ENCODE assay signal across 12 mouse cellular contexts in the genomic region with DNA sequence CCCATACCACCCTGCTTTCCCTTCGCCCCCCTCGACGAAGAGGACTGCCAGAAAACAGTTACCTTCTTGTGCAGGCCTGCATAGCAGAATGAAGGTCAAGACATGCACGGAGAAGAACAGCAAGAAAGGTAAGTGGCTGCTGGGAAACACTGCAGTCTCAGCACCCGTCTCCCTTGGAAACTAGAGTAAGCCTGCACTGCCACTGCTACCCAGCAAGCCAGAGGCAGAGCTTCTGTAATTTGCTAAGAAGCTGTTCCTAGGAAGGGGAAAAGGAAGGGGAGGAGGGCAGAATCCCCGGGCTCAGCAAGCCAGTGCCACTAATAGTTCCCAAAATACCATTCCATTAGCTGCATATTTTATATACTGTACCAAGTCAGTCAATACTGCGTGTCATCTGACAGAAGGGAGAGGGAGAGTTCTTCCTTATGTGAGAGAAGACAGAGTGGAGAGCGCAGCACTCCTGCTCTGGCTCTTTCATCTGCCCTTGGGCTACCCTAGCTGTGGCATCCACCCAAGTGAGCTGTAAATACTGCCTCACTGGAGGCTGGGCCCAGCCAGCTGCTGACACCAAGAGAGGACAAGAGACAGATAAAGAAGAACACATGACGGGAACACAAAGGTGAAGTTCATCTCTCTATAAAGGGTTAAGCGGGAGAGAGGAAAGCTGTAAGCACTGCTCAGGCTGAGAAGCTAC.
DNase-seq lines count a peak whose midpoint lies in the region; ATAC-seq and TF ChIP-seq lines count a peak whose summit lies in the region.
"Had no signal": no experiment of that assay in that cellular context is flagged by ENCODE, and none has a peak within 500 bp of the region (broad histone marks: within the 10 kb centered on the region; RNA-seq: fewer than 3 reads in every experiment).

No protein-coding gene starts in this region.

- H3K4me1 ChIP-seq in heart, postnatal 0 days (ENCODE audit: control insufficient read depth, insufficient read depth): peaks cover 6% of the 10 kb centered on the region; the same call in 1 of the 2 replicates
- no peaks in the 10 kb centered on the region for H3K4me1 ChIP-seq in stomach, postnatal 0 days (replicated peaks; ENCODE audit: control insufficient read depth, insufficient read depth)
- no peaks in the 10 kb centered on the region for H3K4me1 ChIP-seq in kidney, adult 2 months (ENCODE audit: control insufficient read depth, insufficient read depth, low read length)
- H3K4me1 ChIP-seq: liver, embryonic 13.5 days had no signal

- H3K9me3 ChIP-seq in heart, postnatal 0 days (replicated peaks; ENCODE audit: control insufficient read depth, low read length): no peaks in the 10 kb centered on the region
- no peaks in the 10 kb centered on the region for H3K9me3 ChIP-seq in stomach, postnatal 0 days (ENCODE audit: control insufficient read depth, low read length)
- H3K9me3 ChIP-seq: liver, embryonic 13.5 days had no signal

- TF ChIP-seq CTCF in heart, postnatal 0 days (IDR thresholded peaks at IDR 0.05; ENCODE audit: low read depth): no peak
- TF ChIP-seq CTCF in stomach, postnatal 0 days (IDR thresholded peaks at IDR 0.05; ENCODE audit: low read depth): no peak
- TF ChIP-seq CTCF in kidney, adult 2 months (conservative IDR thresholded peaks at IDR 0.05; ENCODE audit: insufficient read depth, insufficient read length, low read depth, low read length): no peak

- H3K9ac ChIP-seq in heart, postnatal 0 days (replicated peaks; ENCODE audit: low read depth, low read length): no peak overlapping the region; the same call in 1 of the 2 replicates
- H3K9ac ChIP-seq in stomach, postnatal 0 days (ENCODE audit: low read length): no peak overlapping the region
- H3K9ac ChIP-seq: liver, embryonic 13.5 days had no signal

- peak; percentile 87 for ATAC-seq in heart, postnatal 0 days (ENCODE audit: insufficient read depth, low read depth)
- no peak for ATAC-seq in stomach, postnatal 0 days (ENCODE audit: low FRiP score, low TSS enrichment)

- H3K27me3 ChIP-seq in heart, postnatal 0 days (ENCODE audit: control insufficient read depth, insufficient read depth, low read length): no peaks in the 10 kb centered on the region
- no peaks in the 10 kb centered on the region for H3K27me3 ChIP-seq in stomach, postnatal 0 days (ENCODE audit: control insufficient read depth, insufficient read depth, low read length)
- no peaks in the 10 kb centered on the region for H3K27me3 ChIP-seq in kidney, adult 2 months (replicated peaks; ENCODE audit: control insufficient read depth, insufficient read depth, low read length)
- H3K27me3 ChIP-seq: CH12.LX; liver, embryonic 13.5 days had no signal

- no peak overlapping the region for H3K4me3 ChIP-seq in heart, postnatal 0 days (ENCODE audit: low read depth, low read length)
- H3K4me3 ChIP-seq in stomach, postnatal 0 days (ENCODE audit: low read depth, low read length): no peak overlapping the region
- no peak overlapping the region for H3K4me3 ChIP-seq in kidney, adult 2 months (ENCODE audit: insufficient read depth, low read depth, low read length)
- H3K4me3 ChIP-seq: layer of hippocampus, adult 2 months; liver, embryonic 13.5 days had no signal

- 0 out of 2 replicates have a peak overlapping the region, but pooled peaks have one; percentile 8 for H3K4me2 ChIP-seq in heart, postnatal 0 days (ENCODE audit: low read depth, low read length)
- no peak overlapping the region for H3K4me2 ChIP-seq in stomach, postnatal 0 days (replicated peaks; ENCODE audit: low read depth)
- H3K4me2 ChIP-seq: liver, embryonic 13.5 days had no signal

- no peak for TF ChIP-seq EP300 in heart, postnatal 0 days (IDR thresholded peaks at IDR 0.05; ENCODE audit: low read depth)
- no peak for TF ChIP-seq EP300 in stomach, postnatal 0 days (optimal IDR thresholded peaks at IDR 0.05)

- DNase-seq in gastrocnemius, adult 18-20 months (ENCODE audit: low spot score): peak; percentile 64
- no peak for DNase-seq in gastrocnemius, postnatal 4 days (ENCODE audit: low spot score in 2 of 2)
- DNase-seq in adrenal gland, postnatal 25 days: peak; percentile 38
- peak; percentile 41 to 51 for DNase-seq in cerebellum, postnatal 25 days
- peak; percentile 63 for DNase-seq in heart, postnatal 0 days (ENCODE audit: low spot score)
- DNase-seq in T-cell, adult 2 months (ENCODE audit: low spot score): no peak
- no peak for DNase-seq in stomach, postnatal 0 days (ENCODE audit: low spot score)
- DNase-seq in kidney, adult 2 months: no peak
- DNase-seq: liver, embryonic 13.5 days; thymus, postnatal 4 days had no signal

- H3K36me3 ChIP-seq in heart, postnatal 0 days (replicated peaks; ENCODE audit: control insufficient read depth, insufficient read depth, low read length): peaks cover 28% of the 10 kb centered on the region
- no peaks in the 10 kb centered on the region for H3K36me3 ChIP-seq in stomach, postnatal 0 days (ENCODE audit: control insufficient read depth, insufficient read depth, low read length)
- H3K36me3 ChIP-seq in kidney, adult 2 months (ENCODE audit: control insufficient read depth, insufficient read depth, low read length): no peaks in the 10 kb centered on the region; the same call in 1 of the 2 replicates

- peak overlapping the region; percentile 80 for H3K27ac ChIP-seq in heart, postnatal 0 days (ENCODE audit: low read depth)
- no peak overlapping the region for H3K27ac ChIP-seq in stomach, postnatal 0 days (replicated peaks)
- no peak overlapping the region for H3K27ac ChIP-seq in kidney, adult 2 months (ENCODE audit: insufficient read depth, low read depth, low read length)
- H3K27ac ChIP-seq: layer of hippocampus, adult 2 months; liver, embryonic 13.5 days had no signal

- 49% methylated on average over 10 of the region's 10 CpGs for WGBS in heart, postnatal 0 days
- 80% methylated on average over 10 of the region's 10 CpGs for WGBS in stomach, postnatal 0 days
- WGBS in kidney, adult 2 months: 89% methylated on average over 10 of the region's 10 CpGs

- no peak for TF ChIP-seq POLR2A in kidney, adult 2 months (IDR thresholded peaks at IDR 0.05; ENCODE audit: low read depth, low read length)

Comparison
In these comparisons a context has a peak if more than half of its experiments do, and no peak if none do; other contexts are left out.
1. DNase-seq: peak in gastrocnemius, adult 18-20 months (single experiment), adrenal gland, postnatal 25 days (single experiment), cerebellum, postnatal 25 days (2 of 2) and heart, postnatal 0 days (single experiment); none in gastrocnemius, postnatal 4 days (0 of 2), T-cell, adult 2 months (single experiment), stomach, postnatal 0 days (single experiment) and kidney, adult 2 months (single experiment).